Mouse (Mus musculus) cerebellum, adult 2 months (tissue): Measurements from ENCODE around the gene Timp2.

ENCODE experiments used
- CTCF ChIP-seq: fragments of 200-500 bp; IDR thresholded peaks from 2 replicates; pipeline ENCODE4 v1.5.1; 2011; ENCODE audit warnings: low read depth, mild to moderate bottlenecking, control low read depth, low read length, moderate library complexity, borderline replicate concordance; ENCODE audit not compliant: insufficient read depth
- POLR2A ChIP-seq: fragments of 200-500 bp; IDR thresholded peaks from 2 replicates; pipeline ENCODE4 v1.6.1; 2011; ENCODE audit warnings: low read length, control low read depth, borderline replicate concordance; ENCODE audit not compliant: insufficient read depth

GRCm38 (mm10) chr11:118337491-118338168 lies 17.9 kb downstream of the Timp2 start:
- TF ChIP-seq CTCF (no peak), POLR2A (no peak)
